Mouse (Mus musculus) cortical plate, adult 2 months (tissue): Measurements from ENCODE around the gene Zfp365.

ENCODE experiments used
- CTCF ChIP-seq: fragments of 200-500 bp; IDR thresholded peaks from 2 replicates; pipeline ENCODE4 v1.5.1; 2011; ENCODE audit warnings: mild to moderate bottlenecking, control low read depth, low read length; ENCODE audit not compliant: insufficient read depth; ENCODE audit errors: extremely low read depth
- POLR2A ChIP-seq: fragments of 200-500 bp; IDR thresholded peaks from 2 replicates; pipeline ENCODE4 v1.6.1; 2011; ENCODE audit warnings: mild to moderate bottlenecking, low read length, control low read depth; ENCODE audit not compliant: insufficient read depth; ENCODE audit errors: extremely low read depth

DNA sequence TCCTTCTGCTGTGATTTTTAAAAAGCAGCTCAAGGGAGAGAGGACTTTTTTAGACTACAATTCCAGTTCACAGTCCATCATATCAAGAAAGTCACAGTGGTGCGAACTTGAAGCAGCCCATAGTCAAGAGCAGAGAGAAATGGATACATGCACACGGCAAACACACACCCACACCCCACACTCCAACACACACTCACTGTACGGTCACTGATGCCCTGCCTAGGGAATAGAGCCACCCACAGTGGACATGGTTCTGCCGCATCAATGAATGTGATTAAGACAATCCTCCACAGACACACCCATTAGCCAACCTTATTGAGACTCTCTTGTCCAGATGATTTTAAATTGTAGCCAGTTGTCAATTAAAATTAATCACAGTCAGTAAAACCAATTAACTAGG lies 4.5 kb downstream of the Zfp365 start:
- no peak for TF ChIP-seq CTCF
- TF ChIP-seq POLR2A, result no peak
